Mouse (Mus musculus) macrophage (primary cell): ENCODE data around the gene Dnm3. TPM values are rescaled to one million over a fixed set of nuclear protein-coding genes. Genes with fewer than 3 reads are reported as not detected.

Source experiments
- H3K27ac ChIP-seq: fragments of 350-480 bp; formaldehyde crosslinking; 2 replicates; pipeline ENCODE4 v1.9.0; 2021
- H3K36me3 ChIP-seq: fragments of 350-480 bp; formaldehyde crosslinking; 2 replicates; pipeline ENCODE4 v1.9.0; 2021; ENCODE audit errors: inconsistent target
- H3K4me3 ChIP-seq: fragments of 350-480 bp; formaldehyde crosslinking; 2 replicates; pipeline ENCODE4 v1.9.0; 2021; ENCODE audit errors: inconsistent target
- H3K79me2 ChIP-seq: fragments of 350-480 bp; formaldehyde crosslinking; 2 replicates; pipeline ENCODE4 v1.9.0; 2021; ENCODE audit errors: inconsistent target
- WGBS: methylation state at CpG from one replicate; pipeline ENCODE4 v1.1.7; 2026; ENCODE audit warnings: inconsistent platforms; ENCODE audit not compliant: missing documents; 5-methylcytosine and 5-hydroxymethylcytosine counted together
- polyA plus RNA-seq: library from polyadenylated mRNA; stranded (reverse); fragments of 250-400 nt; gene quantifications from 3 replicates; pipeline ENCODE4 v1.2.4, GENCODE M21; 2018; ENCODE audit warnings: inconsistent platforms

Dnm3 gene
- polyA plus RNA-seq, 1 experiment from 2014 or later: not detected

DNA sequence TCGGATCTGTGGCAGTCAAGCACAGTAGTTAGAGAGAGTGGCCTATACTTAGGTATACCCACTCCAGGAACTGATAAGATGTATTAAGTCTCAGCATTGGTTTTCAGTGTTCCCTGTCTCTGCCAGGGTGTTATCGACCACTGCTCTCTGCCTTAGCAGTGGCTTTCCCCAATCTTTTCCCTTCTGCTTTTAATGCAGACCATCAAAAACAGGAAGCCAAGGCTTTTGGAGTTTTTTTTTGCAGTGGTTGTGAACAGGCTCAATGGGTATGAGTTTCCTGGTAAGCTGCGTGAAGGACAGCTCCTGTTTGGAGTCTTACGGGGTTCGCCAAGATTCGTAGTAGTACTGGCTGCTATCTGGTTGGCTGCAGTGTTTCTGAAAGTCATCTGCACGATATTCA is 485.4 kb downstream of the Dnm3 start:
- no peaks in the 10 kb centered on the region for H3K79me2 ChIP-seq
- H3K27ac ChIP-seq: no peak overlapping the region
- H3K4me3 ChIP-seq: no peak overlapping the region
- 32% methylated on average over 7 of the region's 7 CpGs for WGBS
- H3K36me3 ChIP-seq: no peaks in the 10 kb centered on the region

DNA sequence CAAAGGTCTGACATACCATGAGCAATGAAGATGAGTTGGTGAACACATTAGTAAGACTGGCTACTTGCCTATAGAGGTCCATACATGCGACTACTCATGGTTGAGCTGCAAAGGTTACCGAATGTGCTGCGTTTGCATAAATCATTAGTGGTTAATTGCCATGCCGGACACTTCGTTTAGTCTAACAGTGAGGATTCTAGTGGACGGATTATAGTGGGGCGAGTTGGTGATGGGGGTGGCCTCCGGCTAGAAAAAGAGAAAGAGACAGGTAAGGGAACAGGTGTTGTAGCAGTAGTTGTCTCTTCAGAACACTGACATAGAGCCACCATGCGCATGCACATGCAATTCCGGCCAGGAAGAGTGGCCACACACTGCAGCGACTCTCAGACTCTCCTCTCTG is 486.0 kb downstream of the Dnm3 start:
- no peaks in the 10 kb centered on the region for H3K36me3 ChIP-seq
- WGBS: 98% methylated on average over 11 of the region's 11 CpGs
- H3K79me2 ChIP-seq: no peaks in the 10 kb centered on the region
- H3K4me3 ChIP-seq: no peak overlapping the region
- H3K27ac ChIP-seq: no peak overlapping the region

- Histone ChIP-seq H3K36me3 (no peaks in the 10 kb centered on the region), H3K4me3 (no peak overlapping the region), H3K79me2 (no peaks in the 10 kb centered on the region), H3K27ac (no peak overlapping the region)
- 93% methylated on average over 8 of the region's 10 CpGs for WGBS
Measured at GRCm38 (mm10) chr1:161990684-161991578, 486.9 kb downstream of the Dnm3 start.

DNA sequence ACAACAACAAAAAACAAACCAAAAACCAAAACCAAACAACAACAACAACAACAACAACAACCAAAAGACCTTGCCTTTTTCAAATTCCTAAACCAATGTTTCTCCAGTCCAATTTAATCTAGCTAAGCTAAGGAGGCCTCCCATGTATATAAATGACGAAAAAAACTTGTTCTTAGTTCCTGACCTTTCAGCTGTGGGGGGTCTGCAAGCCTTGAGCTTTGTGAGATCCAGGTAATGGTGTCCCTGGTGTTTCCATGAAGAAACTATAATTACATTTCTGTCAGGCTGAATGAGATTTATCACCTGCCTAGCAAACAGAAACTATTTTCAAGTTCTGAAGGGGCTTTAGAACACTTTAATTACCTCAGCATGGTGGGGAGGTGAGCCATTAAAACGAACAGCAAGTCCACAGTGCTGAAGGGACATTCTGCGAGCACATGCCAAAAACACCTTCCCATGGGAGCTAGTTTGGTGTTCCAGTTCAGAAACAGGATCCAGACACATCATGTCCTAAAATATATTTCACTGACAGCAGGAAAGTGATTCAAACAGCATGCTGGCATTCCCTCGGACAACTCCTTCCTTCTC is 493.8 kb downstream of the Dnm3 start:
- H3K79me2 ChIP-seq: no peaks in the 10 kb centered on the region
- H3K4me3 ChIP-seq: no peak overlapping the region
- H3K36me3 ChIP-seq: no peaks in the 10 kb centered on the region
- no peak overlapping the region for H3K27ac ChIP-seq
- 85% methylated on average over 4 of the region's 4 CpGs for WGBS

DNA sequence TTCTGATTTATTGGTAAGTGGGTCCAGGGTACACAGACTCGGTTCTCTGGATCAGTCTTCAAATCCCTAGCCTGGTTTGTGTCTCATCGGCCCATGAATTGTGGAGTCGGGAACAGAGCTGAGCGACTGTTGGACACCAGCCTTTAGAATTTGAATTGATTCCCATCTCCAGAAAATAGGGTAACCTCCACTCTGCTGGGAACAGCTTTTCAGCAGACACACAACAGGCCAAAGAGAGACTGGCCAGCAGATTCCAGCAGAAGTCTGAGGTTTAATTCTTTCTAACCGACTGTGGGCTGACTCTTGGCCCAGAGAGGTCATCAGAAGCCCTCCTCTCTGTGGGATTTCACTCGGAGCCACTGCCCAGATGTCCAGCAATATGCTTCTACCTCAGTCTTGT is 494.4 kb downstream of the Dnm3 start:
- WGBS: 89% methylated on average over 6 of the region's 6 CpGs
- Histone ChIP-seq H3K36me3 (no peaks in the 10 kb centered on the region), H3K79me2 (no peaks in the 10 kb centered on the region), H3K4me3 (no peak overlapping the region), H3K27ac (no peak overlapping the region)

- Histone ChIP-seq H3K27ac (no peak overlapping the region), H3K36me3 (no peaks in the 10 kb centered on the region), H3K4me3 (no peak overlapping the region), H3K79me2 (no peaks in the 10 kb centered on the region)
- WGBS: 86% methylated on average over 9 of the region's 9 CpGs
Measured at GRCm38 (mm10) chr1:161980626-161981298, 497.1 kb downstream of the Dnm3 start.

DNA sequence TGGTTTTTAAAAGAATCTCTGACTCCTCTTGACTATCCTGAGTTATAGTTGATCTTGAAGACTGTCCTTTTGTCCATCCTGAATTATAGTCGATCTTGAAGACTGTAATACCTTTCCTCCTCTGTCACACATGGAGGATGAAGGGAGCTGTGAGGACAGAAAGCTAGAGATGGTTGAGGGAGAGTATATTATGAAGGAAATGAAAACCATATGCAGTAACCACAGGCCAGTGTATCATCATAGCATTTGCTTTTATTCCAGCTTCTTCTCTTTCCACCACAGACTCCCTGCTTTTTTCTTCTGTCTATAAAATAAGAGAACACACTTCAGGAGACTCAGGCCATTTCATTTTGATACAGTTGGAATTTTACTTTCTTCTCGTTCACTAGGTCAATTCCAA is 497.8 kb downstream of the Dnm3 start:
- WGBS: 82% methylated on average over 2 of the region's 2 CpGs

DNA sequence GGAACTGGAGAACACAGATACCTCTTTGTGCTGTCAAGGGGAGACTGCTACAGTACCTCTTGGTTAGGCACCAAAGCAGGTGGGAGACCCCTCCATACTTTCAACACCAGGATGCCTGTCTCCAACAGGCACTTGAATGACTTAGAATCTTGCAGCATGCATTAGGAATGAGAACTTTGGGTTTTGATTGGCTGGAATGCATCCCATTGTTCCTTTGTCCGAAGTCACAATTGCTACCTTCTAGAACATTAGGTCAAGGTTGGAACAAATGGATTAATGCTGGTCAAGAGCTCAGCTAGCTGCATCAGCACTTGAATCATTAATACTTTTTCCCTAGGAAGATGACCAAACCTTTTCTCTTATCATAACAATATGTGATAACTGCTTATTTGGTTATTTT is 498.3 kb downstream of the Dnm3 start, which contains the start of gene 4930558K02Rik:
4930558K02Rik (minus strand) TSS at position 101 of the 400 bp plus-strand sequence.
- no peaks in the 10 kb centered on the region for H3K79me2 ChIP-seq
- no peak within 1 kb of the TSS for H3K4me3 ChIP-seq
- no peak within 1 kb of the TSS for H3K27ac ChIP-seq
- H3K36me3 ChIP-seq: no peaks in the 10 kb centered on the region
- WGBS: 100% methylated on average over 1 of the region's 1 CpGs

More for the DNA sequence above, 497.8 kb downstream of the Dnm3 start:
- Histone ChIP-seq H3K79me2 (no peaks in the 10 kb centered on the region), H3K27ac (no peak overlapping the region), H3K36me3 (no peaks in the 10 kb centered on the region), H3K4me3 (no peak overlapping the region)

GRCm38 (mm10) chr1:161978173-161978700 is 499.6 kb downstream of the Dnm3 start:
- no peak overlapping the region for H3K4me3 ChIP-seq
- H3K27ac ChIP-seq: no peak overlapping the region
- no peaks in the 10 kb centered on the region for H3K36me3 ChIP-seq
- no peaks in the 10 kb centered on the region for H3K79me2 ChIP-seq
- 93% methylated on average over 5 of the region's 5 CpGs for WGBS

DNA sequence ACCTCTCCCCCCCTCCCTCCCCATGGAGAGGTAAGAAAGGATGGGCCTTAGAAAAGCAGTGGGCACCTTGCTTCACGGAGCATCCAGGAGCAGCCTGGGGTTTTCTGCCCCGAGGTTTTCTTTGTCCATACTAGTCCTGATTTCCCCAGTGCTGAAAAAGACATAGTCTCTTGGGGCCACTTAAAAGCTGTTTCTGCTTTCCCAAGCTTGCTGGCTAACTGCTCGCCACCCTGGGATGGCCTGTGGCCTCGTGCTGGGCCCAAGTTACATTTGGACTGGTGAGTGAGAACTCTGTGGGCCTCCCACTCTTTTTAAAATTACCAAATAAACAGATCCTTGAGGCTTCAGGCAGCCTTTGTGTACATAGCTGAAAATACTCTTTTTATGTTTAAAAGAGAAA is 500.5 kb downstream of the Dnm3 start:
- H3K27ac ChIP-seq: no peak overlapping the region
- H3K36me3 ChIP-seq: no peaks in the 10 kb centered on the region
- WGBS: 93% methylated on average over 4 of the region's 4 CpGs
- H3K4me3 ChIP-seq: no peak overlapping the region
- H3K79me2 ChIP-seq: peaks cover under 1% of the 10 kb centered on the region; the same call in 1 of the 2 replicates

- Histone ChIP-seq H3K4me3 (no peak overlapping the region), H3K36me3 (no peaks in the 10 kb centered on the region), H3K79me2 (peaks cover 7% of the 10 kb centered on the region; the same call in 1 of the 2 replicates), H3K27ac (no peak overlapping the region)
- 53% methylated on average over 16 of the region's 16 CpGs for WGBS
Measured at GRCm38 (mm10) chr1:161976255-161977182, 501.3 kb downstream of the Dnm3 start.

- Histone ChIP-seq H3K36me3 (no peaks in the 10 kb centered on the region), H3K27ac (no peak overlapping the region), H3K4me3 (no peak overlapping the region), H3K79me2 (peaks cover 30% of the 10 kb centered on the region)
- WGBS: 95% methylated on average over 8 of the region's 8 CpGs
Measured at GRCm38 (mm10) chr1:161972233-161972632, 505.6 kb downstream of the Dnm3 start.

GRCm38 (mm10) chr1:161970874-161971273 is 507.0 kb downstream of the Dnm3 start:
- Histone ChIP-seq H3K79me2 (peaks cover 30% of the 10 kb centered on the region), H3K27ac (no peak overlapping the region), H3K4me3 (no peak overlapping the region), H3K36me3 (no peaks in the 10 kb centered on the region)
- 97% methylated on average over 9 of the region's 9 CpGs for WGBS
